Mouse (Mus musculus): ENCODE results near the gene Phkb.

DNA sequence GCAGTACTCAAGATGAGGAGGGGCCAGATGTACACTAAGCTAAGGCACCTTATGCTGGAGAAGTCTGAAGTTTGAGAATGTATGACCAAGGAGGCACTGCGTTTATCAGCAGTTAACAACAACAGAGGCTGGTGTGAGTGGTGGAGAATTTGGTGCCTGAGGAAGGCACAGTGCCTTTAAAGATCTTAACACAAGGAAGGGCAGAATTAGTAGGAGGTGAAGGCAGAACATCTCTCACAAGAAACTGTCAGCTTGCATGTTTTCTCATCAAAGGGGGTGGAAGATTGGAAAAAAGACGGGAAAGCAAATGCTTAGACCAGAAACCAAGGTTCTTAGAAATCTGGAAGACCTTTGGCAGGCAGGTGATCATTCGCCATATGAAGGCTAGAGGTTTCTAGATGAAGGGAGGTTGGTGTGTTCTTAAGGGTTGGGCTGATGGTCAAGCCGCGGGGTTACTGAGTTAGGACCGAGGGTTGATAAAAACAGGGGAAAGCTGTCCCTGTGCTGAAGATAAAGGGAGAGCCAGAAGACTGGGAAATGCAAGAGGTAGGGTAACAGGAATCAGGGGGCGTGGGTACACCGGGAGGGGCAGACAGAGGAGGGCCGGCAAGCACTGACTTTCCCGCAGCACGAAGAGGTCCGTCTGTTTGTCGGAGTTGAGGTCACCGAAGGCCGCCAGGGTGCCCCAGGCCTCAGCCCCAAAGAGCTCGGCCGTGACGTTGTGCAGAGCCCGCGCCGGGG is 673 bp upstream of the Phkb start:
- TF ChIP-seq HCFC1 (IDR thresholded peaks at IDR 0.05; ENCODE audit: low read depth, low read length): no peak
- TF ChIP-seq RAD21 (IDR thresholded peaks at IDR 0.05; ENCODE audit: low read depth, low read length): no peak
- TF ChIP-seq CTCF (IDR thresholded peaks at IDR 0.05 in 2 of 3, conservative IDR thresholded peaks at IDR 0.05 in 1 of 3; ENCODE audit: control insufficient read depth in 1 of 3, insufficient read depth in 1 of 3, low read depth in 2 of 3, low read length in 3 of 3, poor library complexity in 1 of 3, severe bottlenecking in 1 of 3): no peak
- TF ChIP-seq JUND (IDR thresholded peaks at IDR 0.05; ENCODE audit: low read depth, low read length): no peak
- TF ChIP-seq EP300 (IDR thresholded peaks at IDR 0.05; ENCODE audit: low read depth in 1 of 2, low read length in 2 of 2): no peak
- no peak for TF ChIP-seq E2F4 (IDR thresholded peaks at IDR 0.05; ENCODE audit: borderline replicate concordance, low read depth, low read length)

All from MEL (cell line).